Mouse (Mus musculus) ES-CJ7 (cell line): ENCODE measurements around the gene Mt3.
A peak's percentile ranks its signal among the peaks of the same experiment; 100 is the strongest.

ENCODE experiments used
- DNase-seq: peaks from one replicate; pipeline ENCODE4 v3.0.0; 2011; ENCODE audit warnings: low read depth, low spot score

Gene Mt3

DNA sequence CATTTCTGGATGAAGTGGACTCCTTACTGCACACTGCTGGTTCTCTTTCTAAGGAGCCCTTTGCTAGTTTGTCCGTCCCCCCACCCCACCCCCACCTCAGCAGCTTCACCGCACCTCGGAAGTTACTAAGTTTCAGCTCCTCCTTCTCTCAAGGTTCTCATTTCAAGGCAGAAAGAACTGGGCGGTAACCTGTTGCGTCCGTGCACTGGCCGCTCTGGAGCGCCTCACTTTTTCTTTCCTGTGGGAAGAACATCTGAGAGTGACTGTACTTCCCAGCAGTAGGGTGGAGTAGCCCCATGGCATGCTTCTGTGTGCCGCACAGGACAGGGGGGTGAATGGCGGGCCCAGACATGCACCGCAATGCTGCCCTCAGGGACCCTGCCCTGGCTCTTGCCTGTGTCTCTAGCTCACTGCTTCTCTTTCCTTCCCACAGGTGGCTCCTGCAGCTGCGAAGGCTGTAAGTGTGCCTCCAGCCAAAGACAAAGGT lies 32.0 kb downstream of the Mt3 start:
- peak; percentile 73 for DNase-seq

DNA sequence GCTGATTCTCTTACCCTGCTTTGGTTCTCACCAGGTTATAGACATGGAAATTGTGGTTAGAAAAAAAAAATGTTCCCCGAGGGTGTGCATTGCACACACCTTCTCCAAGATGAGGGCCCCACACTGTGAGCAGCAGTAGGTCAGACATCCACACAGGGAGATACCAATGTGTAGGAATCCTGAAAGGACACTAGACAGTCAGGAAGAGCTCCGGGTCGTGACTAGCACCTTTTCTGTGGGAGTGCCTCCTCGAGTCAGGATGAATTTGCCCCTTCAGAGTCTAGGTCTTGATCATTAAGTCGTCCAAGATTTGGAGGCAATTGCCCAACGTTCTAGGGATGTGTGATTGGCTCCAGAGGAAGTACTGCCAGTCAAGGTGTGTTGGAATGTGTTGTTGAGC lies 33.4 kb downstream of the Mt3 start:
- DNase-seq, result no peak

- peak; percentile 96 for DNase-seq
These were observed 34.1 kb downstream of the Mt3 start for GRCm38 (mm10) chr8:94186542-94186941.

DNA sequence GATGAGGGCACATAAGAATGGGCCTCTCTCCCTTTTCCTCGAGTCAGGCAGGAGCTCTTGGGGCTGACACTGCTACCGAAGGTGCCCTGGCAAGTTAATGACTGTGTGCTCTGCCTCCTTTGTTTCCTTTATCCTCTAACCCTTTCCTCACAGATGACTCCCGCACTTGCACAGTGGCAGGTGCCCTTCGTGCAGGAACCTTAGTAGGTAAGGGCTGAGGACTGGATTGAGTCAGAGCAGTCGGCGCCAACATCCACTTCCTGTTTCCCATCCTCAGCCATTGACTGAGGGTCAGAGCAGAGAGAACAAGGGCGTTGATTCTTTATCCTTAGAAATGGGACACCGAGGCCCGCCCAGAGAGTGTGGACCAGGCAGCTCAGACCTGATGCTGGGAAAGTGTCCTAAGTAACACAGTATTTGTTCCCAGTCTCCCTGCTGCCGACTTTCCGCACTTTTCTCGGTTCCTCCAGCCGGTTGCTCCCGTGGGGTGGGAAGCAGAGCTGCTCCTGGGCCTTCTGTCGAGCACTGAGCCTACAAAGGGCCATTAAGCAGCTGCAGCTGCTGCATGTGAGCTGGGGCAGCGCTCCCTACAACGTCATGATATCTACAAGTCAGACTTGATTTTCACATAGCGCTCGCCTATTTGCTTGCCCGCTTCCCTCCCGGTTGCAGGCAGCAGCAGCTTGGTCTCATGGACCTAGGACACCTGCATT lies 35.0 kb downstream of the Mt3 start:
- DNase-seq, result peak; percentile 69

GRCm38 (mm10) chr8:94189275-94190031 lies 37.0 kb downstream of the Mt3 start:
- DNase-seq, result no peak

DNA sequence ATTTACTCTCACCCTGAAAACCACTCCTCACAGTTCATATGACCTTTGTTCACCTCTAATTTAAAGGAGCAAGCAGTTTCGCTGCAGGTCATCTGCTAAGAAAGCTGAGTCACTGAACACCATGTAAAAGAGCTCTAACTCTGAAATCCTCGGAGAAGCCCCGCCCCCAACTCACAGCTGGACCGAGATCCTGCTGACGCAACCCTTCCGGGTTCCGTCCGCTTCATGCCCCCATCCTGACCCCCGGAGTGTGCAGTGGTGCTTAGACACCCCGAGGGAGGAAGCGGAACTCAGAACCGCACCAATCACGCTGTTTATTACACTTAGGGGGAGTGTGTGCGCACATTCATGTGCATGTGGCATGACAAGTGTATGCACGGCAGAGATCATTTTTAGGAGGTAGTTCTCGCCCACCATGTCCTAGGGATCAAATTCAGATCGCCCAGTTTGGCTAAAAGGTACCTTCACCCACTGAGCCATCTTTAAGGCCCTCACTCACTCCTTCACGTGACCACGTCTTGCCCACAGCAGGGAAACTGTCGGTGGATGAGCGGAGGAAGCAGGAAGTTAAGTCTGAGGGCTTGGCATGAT lies 38.8 kb downstream of the Mt3 start:
- DNase-seq, result peak; percentile 97

DNA sequence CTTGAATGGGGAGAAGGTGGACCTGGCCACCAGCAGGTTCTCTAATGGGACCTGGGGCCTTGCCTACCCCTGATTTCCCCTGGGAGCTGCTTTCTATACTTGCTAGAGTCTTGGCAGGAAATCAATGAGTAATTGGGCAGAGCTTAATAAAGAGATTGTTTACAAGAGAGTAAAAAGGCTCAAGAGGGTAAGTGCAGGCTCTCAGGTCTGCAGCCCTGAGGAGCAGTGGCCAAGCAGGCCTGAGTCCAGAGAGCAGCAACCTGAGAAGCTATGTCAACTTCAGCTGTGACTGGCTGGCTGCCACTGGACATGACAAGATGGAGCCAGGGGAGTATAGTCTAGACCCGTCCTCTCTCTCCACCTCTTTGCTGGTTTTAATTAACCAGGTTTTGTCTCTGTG lies 40.5 kb downstream of the Mt3 start:
- DNase-seq, result no peak

DNA sequence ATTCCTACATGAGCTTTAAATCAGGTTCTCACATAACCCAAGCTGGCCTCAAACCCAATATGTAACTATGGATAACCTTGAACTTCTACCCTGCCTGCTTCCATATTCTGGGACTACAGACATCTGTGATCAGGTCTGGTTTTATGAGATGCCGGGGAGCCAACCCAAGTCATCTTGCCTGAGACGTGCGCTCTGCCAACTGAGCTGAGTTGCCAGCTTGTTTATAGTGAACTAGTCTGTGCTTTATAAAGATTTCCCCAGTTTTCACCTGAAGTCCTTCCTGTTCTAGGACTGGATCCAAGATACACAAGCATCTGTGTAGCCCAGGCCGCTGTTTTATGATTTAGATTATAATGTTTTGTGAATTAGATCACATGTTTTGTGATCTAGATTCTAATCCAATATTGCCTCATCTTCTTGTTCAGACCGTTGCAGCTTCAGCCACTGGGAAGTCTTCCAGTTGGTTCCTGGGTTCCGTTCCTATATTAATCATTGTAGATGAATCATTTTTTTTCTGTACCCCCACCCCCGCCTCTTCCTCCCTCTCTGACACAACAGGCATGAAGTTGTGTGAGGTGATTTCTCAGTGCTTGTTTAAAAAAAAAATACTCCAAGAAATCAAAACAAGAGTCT lies 42.3 kb downstream of the Mt3 start:
- no peak for DNase-seq

DNA sequence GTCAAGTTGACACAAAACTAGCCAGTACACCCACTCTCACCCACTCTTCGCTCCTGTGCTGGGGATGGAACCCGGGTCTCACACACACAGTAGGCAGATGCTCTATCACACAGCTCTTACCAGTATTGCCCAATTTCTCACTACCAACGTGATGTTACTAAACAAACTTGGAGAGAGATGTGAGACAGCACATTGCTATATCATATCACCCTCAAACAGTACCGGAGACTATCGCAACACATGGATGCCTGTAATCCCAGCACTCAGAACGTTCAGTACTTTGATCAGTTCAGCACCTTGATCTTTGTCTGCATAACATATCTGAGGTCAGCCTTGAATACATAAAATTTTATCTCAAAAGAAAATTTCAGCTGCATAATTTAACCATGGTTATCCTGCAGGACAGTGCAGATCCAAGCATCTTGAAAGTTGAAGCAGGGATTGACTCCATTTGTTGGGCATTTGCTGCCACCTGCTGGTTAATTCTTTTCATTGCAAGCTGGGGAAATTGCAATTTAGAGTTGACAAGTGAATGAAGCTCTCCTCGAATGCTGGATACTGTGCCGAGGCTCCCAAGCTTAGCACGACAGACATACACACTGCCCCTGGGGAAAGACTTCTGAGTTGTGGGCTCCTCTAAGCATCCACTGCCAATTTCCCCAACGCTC lies 46.9 kb downstream of the Mt3 start:
- peak; percentile 85 for DNase-seq
